Mouse (Mus musculus): ENCODE data around the gene Znrf3. TPM values are rescaled to one million over a fixed set of nuclear protein-coding genes. Genes with fewer than 3 reads are reported as not detected.

The Znrf3 gene
- polyA plus RNA-seq, 2 experiments = 8.0 to 12.9 TPM

DNA sequence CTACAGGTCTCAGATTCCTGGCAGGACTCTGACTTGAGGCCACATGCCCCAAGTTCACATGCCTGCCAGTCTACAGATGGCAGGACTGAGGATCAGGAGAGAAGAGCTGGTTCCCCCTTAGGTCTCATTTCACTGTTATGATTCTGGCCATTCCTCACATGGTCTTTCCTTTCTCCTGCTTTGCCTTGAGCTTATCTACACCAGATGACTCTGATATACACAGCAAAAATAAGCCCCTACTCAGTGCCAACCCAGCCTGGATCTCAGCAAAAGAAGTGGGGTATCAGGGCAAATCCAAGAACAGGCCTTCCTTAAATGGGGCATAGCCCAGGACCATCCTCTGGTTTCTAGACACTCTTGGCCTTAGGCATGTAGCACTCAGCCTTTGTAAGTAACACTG, 21.6 kb downstream of the Znrf3 start:
- Histone ChIP-seq H3K9ac (ENCODE audit: low read depth, low read length, severe bottlenecking) (no peak overlapping the region), H3K4me1 (ENCODE audit: control insufficient read depth, insufficient read depth, low read length) (peaks cover 40% of the 10 kb centered on the region), H3K4me3 (replicated peaks; ENCODE audit: low read length) (no peak overlapping the region), H3K9me3 (ENCODE audit: control insufficient read depth, low read length) (no peaks in the 10 kb centered on the region), H3K4me2 (replicated peaks; ENCODE audit: low read depth, low read length, severe bottlenecking) (no peak overlapping the region), H3K27ac (replicated peaks; ENCODE audit: low read depth, low read length) (no peak overlapping the region), H3K27me3 (ENCODE audit: control insufficient read depth, insufficient read depth, low read length) (no peaks in the 10 kb centered on the region), H3K36me3 (ENCODE audit: control insufficient read depth, insufficient read depth, low read length) (no peaks in the 10 kb centered on the region)
- DNase-seq (ENCODE audit: low spot score) = no peak
- no peak for ATAC-seq (ENCODE audit: low FRiP score, low read depth)
- TF ChIP-seq POLR2A (IDR thresholded peaks at IDR 0.05; ENCODE audit: borderline replicate concordance, extremely low read depth, insufficient read depth, insufficient read length) = no peak

- no peak for TF ChIP-seq POLR2A (IDR thresholded peaks at IDR 0.05; ENCODE audit: borderline replicate concordance, extremely low read depth, insufficient read depth, insufficient read length)
- no peak for ATAC-seq (ENCODE audit: low FRiP score, low read depth)
Measured at GRCm38 (mm10) chr11:5422252-5422636, 22.4 kb downstream of the Znrf3 start.

GRCm38 (mm10) chr11:5421506-5422251, 23.0 kb downstream of the Znrf3 start:
- H3K27me3 ChIP-seq (ENCODE audit: control insufficient read depth, insufficient read depth, low read length) = no peaks in the 10 kb centered on the region
- H3K4me1 ChIP-seq (ENCODE audit: control insufficient read depth, insufficient read depth, low read length) = peaks cover 38% of the 10 kb centered on the region
- no peak overlapping the region for H3K4me3 ChIP-seq (replicated peaks; ENCODE audit: low read length)
- TF ChIP-seq POLR2A (IDR thresholded peaks at IDR 0.05; ENCODE audit: borderline replicate concordance, extremely low read depth, insufficient read depth, insufficient read length) = no peak
- no peak overlapping the region for H3K9ac ChIP-seq (ENCODE audit: low read depth, low read length, severe bottlenecking)
- DNase-seq (ENCODE audit: low spot score) (peak; percentile 86), ATAC-seq (ENCODE audit: low FRiP score, low read depth) (peak; percentile 37; the same call in 1 of the 2 replicates)
- 7% methylated on average over 4 of the region's 4 CpGs for WGBS
- H3K9me3 ChIP-seq (ENCODE audit: control insufficient read depth, low read length) = no peaks in the 10 kb centered on the region
- 0 out of 2 replicates have a peak overlapping the region, but pooled peaks have one; percentile 55 for H3K27ac ChIP-seq (replicated peaks; ENCODE audit: low read depth, low read length)
- H3K4me2 ChIP-seq (replicated peaks; ENCODE audit: low read depth, low read length, severe bottlenecking) = no peak overlapping the region
- no peaks in the 10 kb centered on the region for H3K36me3 ChIP-seq (ENCODE audit: control insufficient read depth, insufficient read depth, low read length)

More at GRCm38 (mm10) chr11:5422252-5422636, 22.4 kb downstream of the Znrf3 start:
- H3K4me3 ChIP-seq (replicated peaks; ENCODE audit: low read length) = no peak overlapping the region
- no peaks in the 10 kb centered on the region for H3K9me3 ChIP-seq (ENCODE audit: control insufficient read depth, low read length)
- H3K9ac ChIP-seq (ENCODE audit: low read depth, low read length, severe bottlenecking) = no peak overlapping the region
- H3K36me3 ChIP-seq (ENCODE audit: control insufficient read depth, insufficient read depth, low read length) = no peaks in the 10 kb centered on the region
- H3K27me3 ChIP-seq (ENCODE audit: control insufficient read depth, insufficient read depth, low read length) = no peaks in the 10 kb centered on the region
- H3K27ac ChIP-seq (replicated peaks; ENCODE audit: low read depth, low read length) = 0 out of 2 replicates have a peak overlapping the region, but pooled peaks have one; percentile 7
- peaks cover 38% of the 10 kb centered on the region for H3K4me1 ChIP-seq (ENCODE audit: control insufficient read depth, insufficient read depth, low read length)
- WGBS = 36% methylated on average over 1 of the region's 1 CpGs
- H3K4me2 ChIP-seq (replicated peaks; ENCODE audit: low read depth, low read length, severe bottlenecking) = no peak overlapping the region
- no peak for DNase-seq (ENCODE audit: low spot score)

DNA sequence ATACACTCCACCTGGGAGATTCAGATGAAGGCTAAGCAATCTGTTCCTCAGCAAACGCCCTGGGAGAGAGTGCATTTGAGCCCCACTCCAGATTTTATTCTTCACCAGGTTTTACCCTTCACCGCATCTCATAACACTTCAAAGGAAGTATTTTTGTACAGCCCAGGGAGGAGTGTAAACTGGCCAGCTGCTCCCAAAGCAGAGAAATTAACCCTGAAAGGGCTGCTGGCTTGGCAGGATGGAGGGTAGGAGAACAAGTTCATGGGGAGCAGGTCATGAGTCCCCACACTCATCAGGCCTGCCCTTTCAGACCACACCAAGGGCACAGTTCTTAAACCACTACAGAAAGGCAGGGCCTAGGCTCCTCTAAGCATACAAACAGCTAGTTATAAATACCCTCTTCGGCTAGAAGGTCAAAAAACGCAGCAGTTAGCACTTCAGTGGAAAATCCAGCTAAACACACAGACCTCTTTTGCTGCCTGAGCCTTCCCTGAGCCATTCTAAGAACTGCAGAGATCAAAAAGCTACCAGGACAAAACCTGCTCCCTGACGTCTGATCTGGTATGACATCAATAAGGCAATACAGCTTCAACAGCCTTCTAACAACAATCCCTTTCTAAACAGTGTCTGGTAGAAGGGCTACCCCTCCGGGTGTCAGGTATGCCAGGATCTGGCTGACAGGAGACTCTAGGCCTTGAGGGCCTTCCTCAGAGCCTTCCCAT, 28.9 kb downstream of the Znrf3 start:
- Histone ChIP-seq H3K9me3 (ENCODE audit: control insufficient read depth, low read length) (no peaks in the 10 kb centered on the region), H3K27me3 (ENCODE audit: control insufficient read depth, insufficient read depth, low read length) (no peaks in the 10 kb centered on the region), H3K36me3 (ENCODE audit: control insufficient read depth, insufficient read depth, low read length) (no peaks in the 10 kb centered on the region), H3K9ac (ENCODE audit: low read depth, low read length, severe bottlenecking) (0 out of 2 replicates have a peak overlapping the region, but pooled peaks have one; percentile 13), H3K4me2 (replicated peaks; ENCODE audit: low read depth, low read length, severe bottlenecking) (peak overlapping the region; percentile 18; the same call in 1 of the 2 replicates), H3K27ac (replicated peaks; ENCODE audit: low read depth, low read length) (peak overlapping the region; percentile 67), H3K4me1 (ENCODE audit: control insufficient read depth, insufficient read depth, low read length) (peaks cover 53% of the 10 kb centered on the region), H3K4me3 (replicated peaks; ENCODE audit: low read length) (no peak overlapping the region)
- ATAC-seq (ENCODE audit: low FRiP score, low read depth) (peak; percentile 80), DNase-seq (ENCODE audit: low spot score) (peak; percentile 66)
- no peak for TF ChIP-seq POLR2A (IDR thresholded peaks at IDR 0.05; ENCODE audit: borderline replicate concordance, extremely low read depth, insufficient read depth, insufficient read length)
- WGBS = 2% methylated on average over 6 of the region's 6 CpGs

DNA sequence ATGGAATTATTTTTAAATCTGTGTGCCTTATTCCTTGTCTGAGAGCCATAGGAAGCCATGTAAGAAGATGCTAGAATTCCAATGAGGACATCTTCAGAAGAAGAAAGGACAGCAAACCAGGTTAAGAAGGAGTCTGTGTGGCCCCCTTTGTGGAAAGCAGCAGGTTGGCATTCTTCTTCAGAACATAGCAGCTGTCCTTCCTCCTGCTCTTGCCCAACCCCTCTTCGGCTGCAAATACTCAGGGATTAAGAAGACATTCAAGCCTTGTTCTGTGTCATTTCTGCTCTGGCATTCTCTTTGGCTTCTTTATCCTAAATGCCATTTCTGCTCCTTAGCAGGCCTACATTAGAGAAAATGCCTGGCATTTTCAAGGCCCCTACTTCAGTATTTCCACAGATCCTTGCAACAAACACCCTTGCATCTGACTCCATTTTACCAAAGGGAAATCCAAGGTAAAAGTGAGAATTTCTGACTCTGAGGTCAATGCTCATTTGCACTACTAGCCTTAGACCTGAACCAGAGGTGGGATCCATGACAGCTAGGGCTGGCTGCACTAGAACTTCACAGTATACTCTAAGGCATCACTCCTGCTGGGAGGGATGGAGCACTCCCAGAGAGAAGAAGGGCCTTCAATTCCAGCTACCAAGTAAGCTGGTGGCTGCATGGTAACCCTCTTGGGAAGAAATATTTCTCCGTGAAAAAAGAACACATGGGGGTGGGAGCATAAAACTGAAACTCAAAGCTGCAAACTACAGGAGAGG, 29.6 kb downstream of the Znrf3 start:
- WGBS = 30% methylated on average over 2 of the region's 2 CpGs
- H3K4me2 ChIP-seq (replicated peaks; ENCODE audit: low read depth, low read length, severe bottlenecking) = no peak overlapping the region
- no peak overlapping the region for H3K4me3 ChIP-seq (replicated peaks; ENCODE audit: low read length)
- H3K36me3 ChIP-seq (ENCODE audit: control insufficient read depth, insufficient read depth, low read length) = no peaks in the 10 kb centered on the region
- TF ChIP-seq POLR2A (IDR thresholded peaks at IDR 0.05; ENCODE audit: borderline replicate concordance, extremely low read depth, insufficient read depth, insufficient read length) = no peak
- H3K9me3 ChIP-seq (ENCODE audit: control insufficient read depth, low read length) = no peaks in the 10 kb centered on the region
- no peak for ATAC-seq (ENCODE audit: low FRiP score, low read depth)
- H3K27ac ChIP-seq (replicated peaks; ENCODE audit: low read depth, low read length) = peak overlapping the region; percentile 67
- H3K4me1 ChIP-seq (ENCODE audit: control insufficient read depth, insufficient read depth, low read length) = peaks cover 53% of the 10 kb centered on the region
- H3K9ac ChIP-seq (ENCODE audit: low read depth, low read length, severe bottlenecking) = no peak overlapping the region
- no peaks in the 10 kb centered on the region for H3K27me3 ChIP-seq (ENCODE audit: control insufficient read depth, insufficient read depth, low read length)
- DNase-seq (ENCODE audit: low spot score) = no peak

Data from limb, embryonic 14.5 days (tissue).